Mouse (Mus musculus): ENCODE results near the gene Dnaaf5. TPM values are rescaled to one million over a fixed set of nuclear protein-coding genes. Genes with fewer than 3 reads are reported as not detected.

Gene Dnaaf5
- 3.9 and 4.6 TPM in 2 replicates for polyA plus RNA-seq (2015; fragmentation: Nextera tagmentation; extraction: Ambion mirVana)

- peak; percentile 96 for ATAC-seq (ENCODE audit: low FRiP score)
- H3K9me3 ChIP-seq (replicated peaks) = no peaks in the 10 kb centered on the region
- H3K9ac ChIP-seq (replicated peaks) = peak within 1 kb of the TSS; percentile 72
- peaks cover 34% of the 10 kb centered on the region for H3K36me3 ChIP-seq
- no peaks in the 10 kb centered on the region for H3K27me3 ChIP-seq (replicated peaks)
- peak within 1 kb of the TSS; percentile 94 for H3K4me2 ChIP-seq
- peaks cover 25% of the 10 kb centered on the region for H3K4me1 ChIP-seq
- H3K27ac ChIP-seq (replicated peaks) = peak within 1 kb of the TSS; percentile 87
- H3K4me3 ChIP-seq (replicated peaks) = peak within 1 kb of the TSS; percentile 89
- WGBS = under 1% methylated on average over 85 of the region's 87 CpGs
Measured at GRCm38 (mm10) chr5:139149681-139150602, at the start of gene Dnaaf5, which contains the start of gene Prkar1b. Dnaaf5 (plus strand) TSS chr5:139150223. Prkar1b (minus strand) TSS chr5:139150001.

GRCm38 (mm10) chr5:139101783-139102182, 48.2 kb upstream of the Dnaaf5 start:
- peaks cover 13% of the 10 kb centered on the region for H3K4me1 ChIP-seq
- H3K27me3 ChIP-seq (replicated peaks) = no peaks in the 10 kb centered on the region
- no peak for ATAC-seq (ENCODE audit: low FRiP score)
- H3K4me2 ChIP-seq = no peak overlapping the region
- H3K36me3 ChIP-seq = peaks cover 43% of the 10 kb centered on the region
- H3K9me3 ChIP-seq (replicated peaks) = 0 out of 2 replicates have a peak, but pooled peaks cover 2% of the 10 kb centered on the region
- no peak overlapping the region for H3K4me3 ChIP-seq (replicated peaks)
- H3K9ac ChIP-seq (replicated peaks) = no peak overlapping the region
- 66% methylated on average over 6 of the region's 6 CpGs for WGBS
- no peak overlapping the region for H3K27ac ChIP-seq (replicated peaks)

- 71% methylated on average over 9 of the region's 9 CpGs for WGBS
- no peak overlapping the region for H3K9ac ChIP-seq (replicated peaks)
Measured at GRCm38 (mm10) chr5:139107815-139108214, 42.2 kb upstream of the Dnaaf5 start.

DNA sequence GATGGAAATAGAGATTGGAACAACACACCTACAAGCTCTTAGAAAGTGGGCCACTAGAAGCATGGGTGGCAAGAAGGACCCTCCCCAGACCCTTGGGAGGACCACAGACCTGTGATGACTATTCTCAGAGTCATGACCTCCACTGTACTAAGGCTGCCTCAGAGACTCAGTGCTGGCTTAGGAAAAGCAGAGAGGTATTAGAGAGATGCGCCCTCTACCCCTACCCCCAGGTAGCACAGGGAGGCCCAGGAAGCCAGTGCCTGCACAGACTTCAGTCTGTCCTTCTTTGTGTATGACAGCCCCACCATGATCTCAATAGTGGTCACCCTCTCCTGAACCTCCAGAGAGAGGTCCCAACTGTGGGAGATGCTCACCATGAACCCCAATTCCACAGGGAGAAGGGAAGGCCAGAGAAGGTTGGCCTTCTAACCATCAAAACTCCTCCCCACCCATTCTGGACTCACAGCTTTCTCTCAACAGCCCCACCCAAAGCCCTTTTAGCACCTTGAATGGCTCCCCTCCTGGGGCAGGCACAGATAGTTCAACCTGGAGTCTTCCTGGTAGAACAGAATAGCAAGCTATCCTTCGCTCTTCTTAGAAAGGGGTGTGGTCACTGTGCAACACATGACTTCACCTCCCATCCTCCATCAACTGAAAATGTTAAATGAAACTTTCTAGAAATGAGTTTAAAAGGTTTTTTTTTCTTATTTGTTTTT, 39.7 kb upstream of the Dnaaf5 start:
- Histone ChIP-seq H3K4me2 (no peak overlapping the region), H3K4me1 (peaks cover 4% of the 10 kb centered on the region; the same call in 1 of the 2 replicates), H3K27ac (replicated peaks) (no peak overlapping the region), H3K9me3 (replicated peaks) (no peaks in the 10 kb centered on the region), H3K4me3 (replicated peaks) (no peak overlapping the region), H3K9ac (replicated peaks) (no peak overlapping the region), H3K36me3 (peaks cover 34% of the 10 kb centered on the region), H3K27me3 (replicated peaks) (no peaks in the 10 kb centered on the region)
- no peak for ATAC-seq (ENCODE audit: low FRiP score)
- 94% methylated on average over 2 of the region's 2 CpGs for WGBS

More at GRCm38 (mm10) chr5:139107815-139108214, 42.2 kb upstream of the Dnaaf5 start:
- H3K27me3 ChIP-seq (replicated peaks) = no peaks in the 10 kb centered on the region
- H3K4me1 ChIP-seq = peaks cover 4% of the 10 kb centered on the region; the same call in 1 of the 2 replicates
- peaks cover 52% of the 10 kb centered on the region for H3K36me3 ChIP-seq
- ATAC-seq (ENCODE audit: low FRiP score) = no peak
- no peak overlapping the region for H3K4me3 ChIP-seq (replicated peaks)
- H3K4me2 ChIP-seq = no peak overlapping the region
- no peaks in the 10 kb centered on the region for H3K9me3 ChIP-seq (replicated peaks)
- H3K27ac ChIP-seq (replicated peaks) = no peak overlapping the region

- Histone ChIP-seq H3K4me3 (replicated peaks) (no peak overlapping the region), H3K27me3 (replicated peaks) (no peaks in the 10 kb centered on the region), H3K9me3 (replicated peaks) (no peaks in the 10 kb centered on the region)
Measured at GRCm38 (mm10) chr5:139111991-139112390, 38.0 kb upstream of the Dnaaf5 start.

GRCm38 (mm10) chr5:139112418-139112817, 37.6 kb upstream of the Dnaaf5 start:
- 0 out of 2 replicates have a peak overlapping the region, but pooled peaks have one; percentile 9 for H3K27ac ChIP-seq (replicated peaks)

More at GRCm38 (mm10) chr5:139111991-139112390, 38.0 kb upstream of the Dnaaf5 start:
- Histone ChIP-seq H3K36me3 (peaks cover 23% of the 10 kb centered on the region), H3K4me2 (no peak overlapping the region), H3K4me1 (peaks cover 4% of the 10 kb centered on the region; the same call in 1 of the 2 replicates), H3K9ac (replicated peaks) (no peak overlapping the region), H3K27ac (replicated peaks) (0 out of 2 replicates have a peak overlapping the region, but pooled peaks have one; percentile 9)
- no peak for ATAC-seq (ENCODE audit: low FRiP score)
- WGBS = 66% methylated on average over 9 of the region's 9 CpGs

DNA sequence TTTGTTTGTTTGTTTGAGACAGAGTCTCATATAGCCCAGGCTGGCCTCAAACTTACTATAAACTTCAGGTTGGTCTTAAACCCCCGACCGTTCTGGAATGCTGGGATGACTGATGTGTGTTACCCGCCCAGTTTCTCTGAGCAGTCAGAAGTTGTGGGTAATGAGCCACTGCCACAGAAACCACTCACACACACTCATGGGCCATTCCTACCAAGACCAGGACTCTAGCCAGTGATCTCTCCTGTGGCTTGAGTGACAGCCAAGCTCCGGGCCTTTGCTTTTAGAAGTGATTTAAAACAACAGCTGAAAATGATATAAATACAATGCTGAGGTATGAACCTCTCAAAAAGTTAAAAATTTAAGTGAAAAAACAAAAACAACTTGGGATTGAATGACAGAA, 35.1 kb upstream of the Dnaaf5 start:
- Histone ChIP-seq H3K27me3 (replicated peaks) (no peaks in the 10 kb centered on the region), H3K9me3 (replicated peaks) (no peaks in the 10 kb centered on the region), H3K27ac (replicated peaks) (no peak overlapping the region), H3K4me3 (replicated peaks) (no peak overlapping the region), H3K4me2 (no peak overlapping the region), H3K4me1 (peaks cover 4% of the 10 kb centered on the region; the same call in 1 of the 2 replicates), H3K36me3 (peaks cover 11% of the 10 kb centered on the region; the same call in 1 of the 2 replicates), H3K9ac (replicated peaks) (no peak overlapping the region)
- no peak for ATAC-seq (ENCODE audit: low FRiP score)
- 89% methylated on average over 4 of the region's 4 CpGs for WGBS

More at GRCm38 (mm10) chr5:139112418-139112817, 37.6 kb upstream of the Dnaaf5 start:
- Histone ChIP-seq H3K27me3 (replicated peaks) (no peaks in the 10 kb centered on the region), H3K4me3 (replicated peaks) (no peak overlapping the region), H3K9me3 (replicated peaks) (no peaks in the 10 kb centered on the region), H3K4me1 (peaks cover 4% of the 10 kb centered on the region; the same call in 1 of the 2 replicates), H3K36me3 (peaks cover 22% of the 10 kb centered on the region), H3K9ac (replicated peaks) (no peak overlapping the region), H3K4me2 (no peak overlapping the region)
- 82% methylated on average over 9 of the region's 9 CpGs for WGBS
- ATAC-seq (ENCODE audit: low FRiP score) = no peak

DNA sequence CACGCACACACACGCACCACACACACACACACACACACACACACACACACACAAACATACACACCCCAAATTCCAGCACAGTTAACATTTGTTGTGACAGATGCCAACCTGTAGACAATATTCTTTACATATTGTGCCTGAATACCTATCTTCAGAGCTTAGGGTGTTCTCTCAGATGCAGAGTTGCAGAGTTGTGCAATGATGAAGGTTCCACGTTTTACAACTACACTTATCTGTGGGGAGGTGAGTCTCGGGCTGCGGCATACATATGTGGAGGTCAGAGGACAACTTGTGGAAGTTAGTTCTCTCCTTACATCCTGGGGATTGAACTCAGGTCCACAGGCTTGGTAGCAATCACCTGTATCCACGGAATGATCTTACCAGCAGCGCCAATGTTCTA, 34.5 kb upstream of the Dnaaf5 start:
- ATAC-seq (ENCODE audit: low FRiP score) = no peak
- H3K9me3 ChIP-seq (replicated peaks) = no peaks in the 10 kb centered on the region
- H3K4me1 ChIP-seq = peaks cover 4% of the 10 kb centered on the region; the same call in 1 of the 2 replicates
- no peak overlapping the region for H3K27ac ChIP-seq (replicated peaks)
- H3K9ac ChIP-seq (replicated peaks) = no peak overlapping the region
- no peak overlapping the region for H3K4me3 ChIP-seq (replicated peaks)
- peaks cover 14% of the 10 kb centered on the region; the same call in 1 of the 2 replicates for H3K36me3 ChIP-seq
- H3K4me2 ChIP-seq = no peak overlapping the region
- WGBS = 92% methylated on average over 7 of the region's 7 CpGs
- H3K27me3 ChIP-seq (replicated peaks) = no peaks in the 10 kb centered on the region

GRCm38 (mm10) chr5:139118139-139118960, 31.7 kb upstream of the Dnaaf5 start:
- H3K9me3 ChIP-seq (replicated peaks) = no peaks in the 10 kb centered on the region
- no peak overlapping the region for H3K4me3 ChIP-seq (replicated peaks)
- 73% methylated on average over 5 of the region's 5 CpGs for WGBS
- H3K4me2 ChIP-seq = no peak overlapping the region
- no peaks in the 10 kb centered on the region for H3K27me3 ChIP-seq (replicated peaks)
- H3K36me3 ChIP-seq = peaks cover 27% of the 10 kb centered on the region
- no peaks in the 10 kb centered on the region for H3K4me1 ChIP-seq
- no peak overlapping the region for H3K27ac ChIP-seq (replicated peaks)
- ATAC-seq (ENCODE audit: low FRiP score) = no peak
- no peak overlapping the region for H3K9ac ChIP-seq (replicated peaks)

DNA sequence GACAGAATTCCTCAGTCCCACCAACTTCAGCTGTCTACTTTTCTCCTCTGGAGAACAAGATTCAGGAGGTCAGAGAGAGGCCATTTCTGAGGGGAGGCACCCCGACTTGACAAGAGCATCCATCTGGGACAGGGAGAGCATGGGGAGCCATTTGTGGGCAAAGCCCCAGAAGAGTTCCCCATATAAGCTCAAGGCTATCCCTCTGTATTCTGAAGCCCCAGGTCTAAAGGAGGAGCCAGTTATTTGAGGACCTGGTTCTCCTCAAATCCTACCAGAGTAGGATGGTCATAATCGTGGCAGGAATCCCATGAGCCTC, 31.1 kb upstream of the Dnaaf5 start:
- Histone ChIP-seq H3K4me2 (no peak overlapping the region), H3K27ac (replicated peaks) (no peak overlapping the region), H3K4me3 (replicated peaks) (no peak overlapping the region), H3K9ac (replicated peaks) (no peak overlapping the region), H3K9me3 (replicated peaks) (no peaks in the 10 kb centered on the region), H3K4me1 (no peaks in the 10 kb centered on the region), H3K27me3 (replicated peaks) (no peaks in the 10 kb centered on the region), H3K36me3 (peaks cover 27% of the 10 kb centered on the region)
- ATAC-seq (ENCODE audit: low FRiP score) = no peak
- 75% methylated on average over 2 of the region's 2 CpGs for WGBS

- ATAC-seq (ENCODE audit: low FRiP score) = no peak
- no peak overlapping the region for H3K9ac ChIP-seq (replicated peaks)
- no peak overlapping the region for H3K4me3 ChIP-seq (replicated peaks)
- H3K4me1 ChIP-seq = peaks cover 31% of the 10 kb centered on the region
- no peak overlapping the region for H3K27ac ChIP-seq (replicated peaks)
- peaks cover 30% of the 10 kb centered on the region for H3K36me3 ChIP-seq
- no peak overlapping the region for H3K4me2 ChIP-seq
- H3K9me3 ChIP-seq (replicated peaks) = no peaks in the 10 kb centered on the region
- WGBS = 78% methylated on average over 3 of the region's 3 CpGs
- H3K27me3 ChIP-seq (replicated peaks) = no peaks in the 10 kb centered on the region
Measured at GRCm38 (mm10) chr5:139125717-139126116, 24.3 kb upstream of the Dnaaf5 start.
